Mouse (Mus musculus) forebrain, embryonic 14.5 days (tissue): ENCODE results near the gene Letm1. TPM values are rescaled to one million over a fixed set of nuclear protein-coding genes. Genes with fewer than 3 reads are reported as not detected.

ENCODE experiments used
- ATAC-seq: fragments of 200-750 bp; cut with Nextera tagmentation; 2 replicates; pipeline ENCODE4 v1.8.0; 2017; ENCODE audit warnings: mild to moderate bottlenecking, moderate library complexity
- DNase-seq: peaks from one replicate; pipeline ENCODE4 v3.0.0-alpha.2; 2015; ENCODE audit warnings: low spot score
- H3K27ac ChIP-seq: fragments of 300-500 bp; sonication (generic); 2 replicates; pipeline ENCODE4 v1.5.1; 2014; ENCODE audit warnings: low read depth, mild to moderate bottlenecking, control low read depth, low read length, moderate library complexity
- H3K27me3 ChIP-seq: fragments of 300-500 bp; sonication (generic); replicated peaks from 2 replicates; pipeline ENCODE4 v1.6.1; 2014; ENCODE audit warnings: low read length, control low read depth, mixed read lengths; ENCODE audit not compliant: control insufficient read depth, insufficient read depth
- H3K36me3 ChIP-seq: fragments of 300-500 bp; sonication (generic); 2 replicates; pipeline ENCODE4 v1.6.1; 2014; ENCODE audit warnings: low read length, control low read depth; ENCODE audit not compliant: control insufficient read depth, insufficient read depth
- H3K4me1 ChIP-seq: fragments of 300-500 bp; sonication (generic); 2 replicates; pipeline ENCODE4 v1.6.1; 2014; ENCODE audit warnings: antibody characterized with exemption, low read length, control low read depth; ENCODE audit not compliant: control insufficient read depth, insufficient read depth
- H3K4me2 ChIP-seq: fragments of 300-500 bp; sonication (generic); 2 replicates; pipeline ENCODE4 v1.6.1; 2014; ENCODE audit warnings: mild to moderate bottlenecking, control low read depth, low read length
- H3K4me3 ChIP-seq: fragments of 300-500 bp; sonication (generic); 2 replicates; pipeline ENCODE4 v1.5.1; 2014; ENCODE audit warnings: low read depth, low read length, control low read depth
- H3K9ac ChIP-seq: fragments of 300-500 bp; sonication (generic); 2 replicates; pipeline ENCODE4 v1.6.1; 2014; ENCODE audit warnings: mild to moderate bottlenecking, low read length, control low read depth, moderate library complexity
- H3K9me3 ChIP-seq: fragments of 300-500 bp; sonication (generic); replicated peaks from 2 replicates; pipeline ENCODE4 v1.6.1; 2016; ENCODE audit warnings: low read length, control low read depth, mixed read lengths; ENCODE audit not compliant: control insufficient read depth
- WGBS: fragments of 180-500 bp; shearing (Covaris S2); extraction: QIAGEN DNeasy Blood & Tissue Kit; methylation state at CpG from one replicate; pipeline ENCODE4 v1.1.7; 2014; 5-methylcytosine and 5-hydroxymethylcytosine counted together
- polyA plus RNA-seq: library from polyadenylated mRNA; unstranded; fragments of >200 nt; fragmentation: Nextera tagmentation; extraction: Ambion mirVana; gene quantifications from 2 replicates; pipeline ENCODE4 v1.2.1, GENCODE M21; 2014

The Letm1 gene
- 50.4 and 56.2 TPM in 2 replicates for polyA plus RNA-seq

DNA sequence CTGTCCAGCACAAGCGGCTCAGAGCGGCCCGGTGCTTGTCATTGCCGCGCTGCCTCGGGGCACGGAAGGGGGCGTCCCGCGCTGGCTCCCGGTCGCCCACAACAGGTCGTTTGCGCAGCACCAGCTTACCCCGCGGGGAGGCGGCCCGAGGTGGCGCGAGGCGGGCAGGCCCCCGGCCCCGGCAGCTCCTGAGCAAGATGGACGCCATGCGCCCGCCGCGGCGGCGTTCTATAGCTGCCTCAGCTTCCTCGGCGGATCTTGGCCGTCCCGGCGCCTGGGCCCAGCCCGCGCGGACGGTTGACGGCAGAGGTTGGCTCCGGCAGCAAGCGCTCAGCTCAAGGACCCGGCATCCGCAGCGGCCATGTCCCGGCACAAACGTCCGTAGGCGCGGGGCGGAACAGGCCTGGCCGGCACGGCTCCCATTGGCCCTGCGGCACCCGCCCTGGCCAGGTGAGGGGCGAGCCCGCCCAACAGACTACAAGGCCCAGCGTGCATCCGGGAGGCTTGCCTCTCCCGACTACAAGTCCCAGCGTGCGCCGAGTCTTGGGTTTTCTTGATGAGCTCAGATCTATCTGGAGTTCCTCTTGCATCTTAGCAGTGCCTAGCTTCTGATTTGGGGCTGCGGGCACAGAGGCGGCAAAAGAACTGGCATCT lies at the start of gene Letm1:
Gene Letm1, minus strand, starts transcription at position 473 of the 654 bp plus-strand sequence.
- Histone ChIP-seq H3K36me3 (peaks cover 5% of the 10 kb centered on the region), H3K4me2 (peak within 1 kb of the TSS; percentile 69), H3K27me3 (no peaks in the 10 kb centered on the region), H3K4me3 (peak within 1 kb of the TSS; percentile 82), H3K4me1 (peaks cover 11% of the 10 kb centered on the region), H3K9ac (peak within 1 kb of the TSS; percentile 87), H3K9me3 (no peaks in the 10 kb centered on the region), H3K27ac (peak within 1 kb of the TSS; percentile 82)
- ATAC-seq, result peak; percentile 100
- WGBS, result under 1% methylated on average over 50 of the region's 65 CpGs
- DNase-seq, result peak; percentile 97

DNA sequence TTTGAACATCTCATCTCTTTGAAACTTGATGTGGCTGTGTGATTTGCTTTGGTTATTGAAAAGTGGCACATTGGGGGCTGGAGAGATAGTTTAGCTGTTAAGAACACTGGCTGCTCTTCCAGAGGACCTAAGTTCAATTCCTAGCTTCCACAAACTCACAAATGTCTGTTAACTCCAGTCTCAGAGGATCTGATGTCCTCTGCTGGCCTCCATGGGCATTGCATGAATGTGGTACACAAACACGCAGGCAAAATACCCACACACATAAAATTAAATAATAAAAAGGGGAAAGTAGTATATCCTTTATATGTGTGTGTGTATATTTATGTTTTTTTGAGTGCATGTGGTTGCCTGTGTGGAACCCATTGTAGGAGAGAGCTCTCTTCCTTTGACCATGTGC lies 48.2 kb upstream of the Letm1 start:
- H3K27ac ChIP-seq, result no peak overlapping the region
- no peak overlapping the region for H3K4me3 ChIP-seq

DNA sequence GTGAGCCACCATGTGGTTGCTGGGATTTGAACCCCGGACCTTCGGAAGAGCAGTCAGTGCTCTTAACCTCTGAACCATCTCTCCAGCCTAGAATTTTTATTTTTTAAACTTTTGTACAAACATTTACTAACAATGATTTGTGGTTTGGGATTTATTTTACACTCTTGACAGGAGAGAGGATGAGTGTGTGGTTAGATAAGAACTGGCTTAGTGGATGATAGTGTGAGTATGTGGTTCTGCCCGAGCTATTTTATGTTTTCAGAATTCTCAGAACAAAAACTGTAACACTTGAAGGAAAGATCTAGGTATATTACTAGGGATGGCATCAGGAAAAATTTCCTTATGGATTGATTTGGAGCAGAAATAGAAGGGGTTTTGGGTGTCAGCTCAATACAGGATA lies 47.3 kb upstream of the Letm1 start:
- H3K4me2 ChIP-seq, result no peak overlapping the region
- no peaks in the 10 kb centered on the region for H3K27me3 ChIP-seq
- H3K4me1 ChIP-seq, result peaks cover 11% of the 10 kb centered on the region; the same call in 1 of the 2 replicates
- ATAC-seq (no peak), DNase-seq (no peak)
- no peak overlapping the region for H3K27ac ChIP-seq
- H3K4me3 ChIP-seq, result no peak overlapping the region
- H3K9me3 ChIP-seq, result no peaks in the 10 kb centered on the region
- H3K36me3 ChIP-seq, result 0 out of 2 replicates have a peak, but pooled peaks cover 2% of the 10 kb centered on the region
- H3K9ac ChIP-seq, result no peak overlapping the region
- 96% methylated on average over 3 of the region's 3 CpGs for WGBS

More for the DNA sequence above, 48.2 kb upstream of the Letm1 start:
- 78% methylated on average over 1 of the region's 1 CpGs for WGBS
- Histone ChIP-seq H3K4me2 (no peak overlapping the region), H3K4me1 (peaks cover 7% of the 10 kb centered on the region; the same call in 1 of the 2 replicates), H3K36me3 (0 out of 2 replicates have a peak, but pooled peaks cover 2% of the 10 kb centered on the region), H3K27me3 (no peaks in the 10 kb centered on the region), H3K9me3 (no peaks in the 10 kb centered on the region), H3K9ac (no peak overlapping the region)
- DNase-seq, result no peak
- no peak for ATAC-seq

DNA sequence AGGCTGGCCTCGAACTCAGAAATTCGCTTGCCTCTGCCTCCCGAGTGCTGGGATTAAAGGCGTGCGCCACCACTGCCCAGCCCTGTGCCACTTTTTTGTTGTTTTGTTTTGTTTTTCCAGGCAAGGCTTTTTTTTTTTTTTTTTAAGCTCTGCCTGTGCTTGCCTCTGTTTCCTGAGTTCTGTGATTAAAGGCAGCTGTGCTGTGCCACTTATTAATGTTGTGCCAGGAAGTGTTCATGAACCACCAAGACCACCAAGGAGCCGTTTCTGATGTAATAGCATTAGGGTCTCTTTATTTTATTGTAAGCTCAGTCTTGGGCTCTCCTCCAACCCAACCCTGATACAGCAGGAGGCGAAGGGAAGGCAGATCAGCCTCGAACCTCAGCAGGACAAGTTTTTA lies 45.5 kb upstream of the Letm1 start:
- no peak for DNase-seq
- WGBS, result 69% methylated on average over 8 of the region's 8 CpGs
- no peak overlapping the region for H3K9ac ChIP-seq
- no peak for ATAC-seq
- H3K4me3 ChIP-seq, result no peak overlapping the region
- no peaks in the 10 kb centered on the region for H3K9me3 ChIP-seq
- 0 out of 2 replicates have a peak, but pooled peaks cover 7% of the 10 kb centered on the region for H3K36me3 ChIP-seq
- peaks cover 21% of the 10 kb centered on the region; the same call in 1 of the 2 replicates for H3K4me1 ChIP-seq
- no peak overlapping the region for H3K4me2 ChIP-seq
- no peaks in the 10 kb centered on the region for H3K27me3 ChIP-seq
- no peak overlapping the region for H3K27ac ChIP-seq

DNA sequence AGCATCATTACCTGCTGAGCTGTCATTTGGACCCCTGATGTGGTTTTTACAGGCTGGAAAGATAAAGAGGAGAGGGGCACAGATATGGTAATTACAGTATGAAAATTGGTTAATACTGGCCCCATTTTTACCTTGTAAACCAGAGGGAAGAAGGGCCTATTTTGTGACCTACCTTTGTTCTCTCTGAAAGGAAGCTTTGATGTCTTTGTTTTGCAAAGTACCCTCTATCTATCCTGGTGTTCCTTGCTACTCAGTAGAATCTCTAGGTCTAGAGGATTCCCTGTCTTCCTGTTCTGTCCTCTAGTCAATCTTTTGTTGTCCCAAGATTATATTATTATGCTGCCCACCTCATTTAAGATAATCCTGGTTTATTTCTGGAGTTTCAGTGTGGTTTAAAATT lies 43.4 kb upstream of the Letm1 start:
- no peak overlapping the region for H3K9ac ChIP-seq
- 0 out of 2 replicates have a peak, but pooled peaks cover 7% of the 10 kb centered on the region for H3K36me3 ChIP-seq
- no peak overlapping the region for H3K4me3 ChIP-seq
- H3K9me3 ChIP-seq, result no peaks in the 10 kb centered on the region
- H3K4me2 ChIP-seq, result no peak overlapping the region
- H3K27me3 ChIP-seq, result no peaks in the 10 kb centered on the region
- H3K27ac ChIP-seq, result no peak overlapping the region
- no peak for ATAC-seq
- DNase-seq, result no peak
- peaks cover 33% of the 10 kb centered on the region for H3K4me1 ChIP-seq

DNA sequence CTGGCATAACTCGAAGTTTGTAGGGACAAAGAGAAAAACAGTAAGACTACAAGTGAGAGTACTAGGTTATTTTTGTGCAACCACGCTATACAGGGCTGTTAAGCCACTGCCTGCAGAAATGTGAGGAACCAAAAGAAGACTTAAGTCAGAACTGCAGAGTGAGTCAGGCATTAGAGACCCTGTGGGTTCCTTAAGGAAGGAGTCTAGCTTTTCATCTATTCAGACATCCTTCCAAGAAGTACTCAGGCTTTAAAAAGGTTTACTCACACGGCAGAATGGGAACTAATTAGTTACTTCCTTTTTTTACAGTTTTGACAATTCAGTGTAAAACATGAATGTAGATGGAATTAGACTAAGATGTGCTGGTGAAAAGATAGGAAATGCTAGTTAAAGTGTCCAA lies 39.8 kb upstream of the Letm1 start:
- ATAC-seq (no peak), DNase-seq (peak; percentile 7)
- Histone ChIP-seq H3K9me3 (no peaks in the 10 kb centered on the region), H3K27me3 (no peaks in the 10 kb centered on the region), H3K36me3 (0 out of 2 replicates have a peak, but pooled peaks cover 4% of the 10 kb centered on the region), H3K4me2 (peak overlapping the region; percentile 77), H3K9ac (peak overlapping the region; percentile 100; the same call in 1 of the 2 replicates), H3K4me3 (peak overlapping the region; percentile 100), H3K4me1 (peaks cover 41% of the 10 kb centered on the region), H3K27ac (no peak overlapping the region)
- WGBS, result 10% methylated on average over 3 of the region's 3 CpGs

DNA sequence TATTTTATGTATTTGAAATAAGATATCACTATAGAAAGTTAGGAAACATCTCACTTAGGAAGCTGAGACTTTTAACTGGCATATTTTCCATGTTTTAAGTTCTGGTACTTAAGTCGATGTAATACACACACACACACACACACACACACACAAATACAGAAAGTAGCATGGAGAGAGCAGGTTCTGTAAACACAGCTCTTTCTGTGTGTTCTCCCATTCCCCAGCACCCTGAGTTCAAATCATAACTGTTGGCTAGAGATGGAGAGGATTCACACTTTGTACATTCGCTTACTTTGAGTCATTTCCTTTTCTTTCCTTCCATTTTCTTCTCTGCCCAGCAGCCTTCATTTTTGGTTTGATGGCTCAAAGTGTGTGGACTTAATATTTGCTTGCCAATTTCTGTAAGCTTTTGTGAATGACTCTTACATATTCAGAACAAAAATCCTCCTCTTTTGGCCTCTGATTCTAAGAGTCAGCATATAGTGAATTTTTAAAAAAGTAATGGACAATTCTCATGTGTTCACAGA lies 39.3 kb upstream of the Letm1 start:
- H3K27ac ChIP-seq, result no peak overlapping the region
- 0 out of 2 replicates have a peak, but pooled peaks cover 4% of the 10 kb centered on the region for H3K36me3 ChIP-seq
- WGBS, result 34% methylated on average over 2 of the region's 2 CpGs
- peaks cover 41% of the 10 kb centered on the region for H3K4me1 ChIP-seq
- H3K9ac ChIP-seq, result peak overlapping the region; percentile 100
- peak overlapping the region; percentile 77 for H3K4me2 ChIP-seq
- no peaks in the 10 kb centered on the region for H3K9me3 ChIP-seq
- ATAC-seq (no peak), DNase-seq (no peak)
- H3K27me3 ChIP-seq, result no peaks in the 10 kb centered on the region
- peak overlapping the region; percentile 100 for H3K4me3 ChIP-seq

DNA sequence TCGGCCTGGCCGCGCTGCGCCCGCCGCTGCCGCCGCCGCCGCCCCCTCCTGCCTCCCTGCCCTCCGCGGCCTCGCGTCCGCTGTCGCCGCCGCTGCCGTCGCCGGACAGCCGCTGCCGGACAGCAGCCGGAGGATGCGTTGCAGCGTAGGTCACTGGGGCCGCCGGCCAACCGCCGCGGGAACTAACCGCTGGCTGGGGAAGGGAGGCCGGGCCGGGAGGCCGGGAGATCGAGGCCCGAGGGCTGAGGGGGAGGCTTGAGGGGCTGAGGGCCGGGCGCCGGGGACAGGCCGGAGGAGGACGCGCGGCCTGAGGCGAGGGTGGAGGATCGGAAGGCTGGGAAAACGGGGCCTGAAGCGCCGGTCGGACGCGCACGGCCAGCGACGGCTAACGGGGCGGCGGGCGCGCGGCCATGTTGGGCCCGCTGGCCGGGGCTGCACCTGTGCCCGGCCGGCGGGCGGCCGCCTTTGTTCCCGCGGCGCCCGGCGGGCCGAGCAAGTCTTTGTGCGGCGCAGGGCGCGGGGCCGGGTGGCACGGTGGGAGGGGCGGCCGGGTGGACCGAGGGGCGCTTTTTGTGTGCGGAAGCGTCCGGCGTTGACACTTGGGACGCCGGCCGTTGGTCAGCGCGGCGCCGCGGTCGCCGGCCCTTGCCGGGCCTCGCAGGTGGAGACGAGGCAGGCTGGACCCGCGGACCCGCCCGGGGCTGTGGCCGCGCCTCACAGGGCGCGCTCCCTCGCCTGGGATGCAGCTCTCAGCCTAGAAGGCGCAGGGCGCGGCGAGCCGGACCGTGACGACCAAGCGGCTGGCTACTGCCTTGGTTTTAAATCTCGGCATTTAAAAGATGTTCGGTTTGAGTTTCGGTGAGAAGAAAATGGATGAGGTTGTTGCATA lies 38.4 kb upstream of the Letm1 start:
- ATAC-seq (peak; percentile 25), DNase-seq (peak; percentile 55)
- Histone ChIP-seq H3K4me1 (peaks cover 35% of the 10 kb centered on the region), H3K4me3 (peak overlapping the region; percentile 100), H3K9me3 (no peaks in the 10 kb centered on the region), H3K9ac (peak overlapping the region; percentile 100), H3K36me3 (0 out of 2 replicates have a peak, but pooled peaks cover 4% of the 10 kb centered on the region), H3K27ac (peak overlapping the region; percentile 99), H3K27me3 (no peaks in the 10 kb centered on the region), H3K4me2 (peak overlapping the region; percentile 77)
- WGBS, result under 1% methylated on average over 92 of the region's 121 CpGs
